Mouse (Mus musculus) MEL (cell line): ENCODE results near the gene Gm2115. TPM values are rescaled to one million over a fixed set of nuclear protein-coding genes. Genes with fewer than 3 reads are reported as not detected.

Source experiments
- DNase-seq: peaks from one replicate; pipeline ENCODE4 v3.0.0; 2011; ENCODE audit warnings: low read depth, low spot score
- H3K27ac ChIP-seq: 2 replicates; pipeline ENCODE4 v1.5.1; 2012; ENCODE audit warnings: low read depth, mild to moderate bottlenecking, control low read depth, low read length, moderate library complexity; ENCODE audit not compliant: control insufficient read depth
- H3K27me3 ChIP-seq, 2 experiments: fragments of 150-350 bp in 1 of 2; sonication (generic) in 1 of 2; 2 replicates each; pipeline ENCODE4 v1.6.1; 2012; ENCODE audit warnings: low read length in 2 of 2, mild to moderate bottlenecking in 2 of 2, improper control_type of control experiment in 1 of 2, moderate library complexity in 1 of 2; ENCODE audit not compliant: insufficient read depth in 2 of 2, control insufficient read depth in 1 of 2
- H3K36me3 ChIP-seq, 2 experiments: 2 replicates each; pipeline ENCODE4 v1.6.1; 2012 to 2014; ENCODE audit warnings: low read length in 2 of 2, improper control_type of control experiment in 1 of 2, inconsistent platforms in 1 of 2, mild to moderate bottlenecking in 1 of 2; ENCODE audit not compliant: insufficient read depth in 2 of 2, control insufficient read depth in 1 of 2
- H3K4me1 ChIP-seq, 2 experiments: fragments of 150-350 bp in 1 of 2; sonication (generic) in 1 of 2; 2 replicates each; pipeline ENCODE4 v1.6.1; 2012; ENCODE audit warnings: low read length in 2 of 2, improper control_type of control experiment in 1 of 2, mild to moderate bottlenecking in 1 of 2; ENCODE audit not compliant: insufficient read depth in 2 of 2, control insufficient read depth in 1 of 2
- H3K4me3 ChIP-seq, 2 experiments: fragments of 150-350 bp in 1 of 2; sonication (generic) in 1 of 2; 2 replicates each; pipeline ENCODE4 v1.5.1; 2012; ENCODE audit warnings: low read depth in 2 of 2, low read length in 2 of 2, mild to moderate bottlenecking in 2 of 2, moderate library complexity in 2 of 2, control low read depth in 1 of 2, improper control_type of control experiment in 1 of 2; ENCODE audit not compliant: control insufficient read depth in 1 of 2, insufficient read depth in 1 of 2
- H3K79me2 ChIP-seq: 2 replicates; pipeline ENCODE4 v1.6.1; 2012; ENCODE audit warnings: mild to moderate bottlenecking, low read length, moderate library complexity; ENCODE audit not compliant: control insufficient read depth, poor library complexity, insufficient read depth
- H3K9ac ChIP-seq: 2 replicates; pipeline ENCODE4 v1.6.1; 2012; ENCODE audit warnings: low read depth, mild to moderate bottlenecking, control low read depth, low read length, moderate library complexity; ENCODE audit not compliant: control insufficient read depth, poor library complexity, severe bottlenecking
- H3K9me3 ChIP-seq: fragments of 150-350 bp; sonication (generic); replicated peaks from 2 replicates; pipeline ENCODE4 v1.6.1; 2012; ENCODE audit warnings: mild to moderate bottlenecking, low read length, improper control_type of control experiment, moderate library complexity; ENCODE audit not compliant: insufficient read depth
- E2F4 ChIP-seq: IDR thresholded peaks from 2 replicates; pipeline ENCODE4 v1.6.1; 2011; ENCODE audit warnings: low read depth, low read length, improper control_type of control experiment, borderline replicate concordance
- EP300 ChIP-seq, 2 experiments: IDR thresholded peaks; 2 replicates each; pipeline ENCODE4 v1.6.1; 2011; ENCODE audit warnings: improper control_type of control experiment in 2 of 2, low read length in 2 of 2, low read depth in 1 of 2, mild to moderate bottlenecking in 1 of 2
- NELFE ChIP-seq: IDR thresholded peaks from 2 replicates; pipeline ENCODE4 v1.6.1; 2011; ENCODE audit warnings: low read depth, low read length, improper control_type of control experiment
- SIN3A ChIP-seq: IDR thresholded peaks from 2 replicates; pipeline ENCODE4 v1.6.1; 2012; ENCODE audit warnings: low read length, improper control_type of control experiment, inconsistent platforms
- TCF12 ChIP-seq: IDR thresholded peaks from 2 replicates; pipeline ENCODE4 v1.6.1; 2014; ENCODE audit warnings: low read depth, mild to moderate bottlenecking, inconsistent platforms, low read length, improper control_type of control experiment, moderate library complexity
- ZKSCAN1 ChIP-seq: IDR thresholded peaks from 2 replicates; pipeline ENCODE4 v1.6.1; 2012; ENCODE audit warnings: low read depth, mild to moderate bottlenecking, inconsistent platforms, low read length, improper control_type of control experiment, moderate library complexity
- polyA plus RNA-seq, 2 experiments: library from polyadenylated mRNA; stranded (reverse) in 1 of 2; unstranded in 1 of 2; fragments of >175 nt in 1 of 2; fragments of >200 nt in 1 of 2; gene quantifications; 2 replicates each; pipeline versions ENCODE4 v1.2.1 to v1.2.4; 2012; ENCODE audit warnings: low replicate concordance in 2 of 2, low read depth in 1 of 2; ENCODE audit not compliant: insufficient read length in 2 of 2, insufficient read depth in 1 of 2, missing spikeins in 1 of 2
- total RNA-seq: library from RNA; depleted of rRNA; stranded (reverse); fragments of 300-350 nt; gene quantifications from 2 replicates; pipeline ENCODE4 v1.2.3, GENCODE M21; 2012; rRNA removed

Gene Gm2115
- total and polyA plus RNA-seq, 3 experiments = not detected

- Histone ChIP-seq H3K9ac (no peak overlapping the region), H3K4me3 (no peak overlapping the region), H3K36me3 (peaks cover 0 to 8% of the 10 kb centered on the region in 2 experiments; a peak in 3 of 4 replicates), H3K9me3 (no peaks in the 10 kb centered on the region), H3K27me3 (no peaks in the 10 kb centered on the region), H3K79me2 (no peaks in the 10 kb centered on the region), H3K27ac (no peak overlapping the region), H3K4me1 (no peaks in the 10 kb centered on the region; a peak in 2 of 4 replicates)
- DNase-seq = no peak
- TF ChIP-seq E2F4 (no peak), NELFE (no peak), ZKSCAN1 (no peak), EP300 (IDR thresholded peaks at IDR 0.05; ENCODE audit: low read depth in 1 of 2, low read length in 2 of 2) (peak in 1 of 2 experiments; percentile 39; a peak in 1 of 4 replicates), SIN3A (no peak), TCF12 (peak; percentile 48; the same call in 1 of the 2 replicates)
Measured at GRCm38 (mm10) chr7:84631878-84632277, 103.1 kb downstream of the Gm2115 start.

Other genes with a start within 250 kb of the Gm2115 start
- gene Arnt2, start 118.8 kb upstream of the Gm2115 start, total RNA-seq = not detected in 2 replicates
- gene Arnt2, start 118.8 kb upstream of the Gm2115 start, polyA plus RNA-seq = not detected
- gene Fah, start 77.8 kb downstream of the Gm2115 start, total RNA-seq = not detected in 2 replicates
- gene Fah, start 77.8 kb downstream of the Gm2115 start, polyA plus RNA-seq = not detected
- gene Zfand6, start 161.0 kb downstream of the Gm2115 start, total RNA-seq = 20.3 and 26.8 TPM in 2 replicates
- gene Zfand6, start 161.0 kb downstream of the Gm2115 start, polyA plus RNA-seq = 100 to 1,000 TPM in 1 of 2 experiments, 10 to 100 TPM in 1; 39.9 to 315 TPM